Mouse (Mus musculus) testis, adult 2 months (tissue): ENCODE measurements around the gene Zfp523.

Experiments used
- CTCF ChIP-seq: fragments of 200-500 bp; IDR thresholded peaks from 2 replicates; pipeline ENCODE4 v1.5.1; 2012; ENCODE audit warnings: low read depth, mild to moderate bottlenecking, inconsistent platforms, low read length, moderate library complexity; ENCODE audit not compliant: control insufficient read depth, insufficient read depth, insufficient replicate concordance
- POLR2A ChIP-seq: fragments of 200-500 bp; IDR thresholded peaks from 2 replicates; pipeline ENCODE4 v1.6.1; 2012; ENCODE audit warnings: low read depth, mild to moderate bottlenecking, inconsistent platforms, low read length, moderate library complexity; ENCODE audit not compliant: control insufficient read depth

- no peak for TF ChIP-seq CTCF
- TF ChIP-seq POLR2A: no peak
Measured at GRCm38 (mm10) chr17:28138013-28138412, 38.9 kb upstream of the Zfp523 start.
